ENCODE assay signal across 11 mouse cellular contexts in the genomic region with DNA sequence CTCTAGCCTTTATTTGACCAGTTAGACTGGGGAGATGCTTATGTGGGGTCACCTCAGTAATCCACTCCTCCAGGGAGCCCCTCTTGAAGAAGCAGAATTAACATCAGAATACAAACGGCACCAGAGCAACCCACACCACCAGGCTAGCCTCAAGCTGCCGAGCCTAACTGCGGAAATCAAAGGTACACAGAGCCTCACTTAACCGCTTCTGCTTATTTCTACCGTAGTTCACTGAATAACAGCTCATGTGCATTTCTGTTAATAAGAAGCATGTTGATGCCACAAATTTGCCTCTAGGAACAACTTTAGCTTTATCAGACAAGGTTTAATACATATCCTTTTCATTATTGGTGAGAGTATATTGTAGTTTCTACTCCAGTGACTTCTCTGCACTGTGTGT. TPM values are rescaled to one million over a fixed set of nuclear protein-coding genes. Genes with fewer than 3 reads are reported as not detected.
DNase-seq lines count a peak whose midpoint lies in the region; ATAC-seq lines count a peak whose summit lies in the region.
"Had no signal": no experiment of that assay in that cellular context is flagged by ENCODE, and none has a peak within 500 bp of the region (broad histone marks: within the 10 kb centered on the region; RNA-seq: fewer than 3 reads in every experiment).

No protein-coding gene starts in this region.

- no peak overlapping the region for H3K4me2 ChIP-seq in midbrain, embryonic 11.5 days
- no peak overlapping the region for H3K4me2 ChIP-seq in midbrain, embryonic 13.5 days (replicated peaks)
- H3K4me2 ChIP-seq in liver, embryonic 13.5 days: peak overlapping the region; percentile 52

- peak overlapping the region; percentile 22; the same call in 1 of the 2 replicates for H3K9ac ChIP-seq in midbrain, embryonic 11.5 days (ENCODE audit: low read length)
- H3K9ac ChIP-seq in midbrain, embryonic 13.5 days (replicated peaks): no peak overlapping the region
- H3K9ac ChIP-seq in liver, embryonic 13.5 days: peak overlapping the region; percentile 45; the same call in 1 of the 2 replicates

- WGBS in midbrain, embryonic 11.5 days: 8% methylated on average over 5 of the region's 5 CpGs
- 10% methylated on average over 5 of the region's 5 CpGs for WGBS in midbrain, embryonic 13.5 days
- WGBS in embryonic facial prominence, embryonic 10.5 days: 11% methylated on average over 5 of the region's 5 CpGs
- whole genome bisulfite sequencing in liver, embryonic 13.5 days (ENCODE audit: insufficient replicate concordance): 7% methylated on average over 5 of the region's 5 CpGs

- H3K27ac ChIP-seq in midbrain, embryonic 11.5 days (ENCODE audit: low read depth, low read length): no peak overlapping the region
- H3K27ac ChIP-seq in midbrain, embryonic 13.5 days: no peak overlapping the region
- peak overlapping the region; percentile 44 for H3K27ac ChIP-seq in embryonic facial prominence, embryonic 10.5 days (replicated peaks)
- no peak overlapping the region for H3K27ac ChIP-seq in liver, embryonic 13.5 days

- no peaks in the 10 kb centered on the region for H3K4me1 ChIP-seq in midbrain, embryonic 11.5 days (ENCODE audit: control insufficient read depth, insufficient read depth, low read length)
- peaks cover 6% of the 10 kb centered on the region; the same call in 1 of the 2 replicates for H3K4me1 ChIP-seq in midbrain, embryonic 13.5 days (replicated peaks)
- peaks cover 12% of the 10 kb centered on the region for H3K4me1 ChIP-seq in embryonic facial prominence, embryonic 10.5 days
- H3K4me1 ChIP-seq in liver, embryonic 13.5 days (replicated peaks): peaks cover 20% of the 10 kb centered on the region

- no peaks in the 10 kb centered on the region for H3K27me3 ChIP-seq in midbrain, embryonic 11.5 days (ENCODE audit: control insufficient read depth, insufficient read depth, low read length)
- H3K27me3 ChIP-seq in midbrain, embryonic 13.5 days: no peaks in the 10 kb centered on the region
- H3K27me3 ChIP-seq in embryonic facial prominence, embryonic 10.5 days (replicated peaks; ENCODE audit: low read depth, poor library complexity, severe bottlenecking): no peaks in the 10 kb centered on the region
- H3K27me3 ChIP-seq in liver, embryonic 13.5 days: no peaks in the 10 kb centered on the region

- H3K4me3 ChIP-seq in midbrain, embryonic 11.5 days (ENCODE audit: low read depth, low read length): no peak overlapping the region
- no peak overlapping the region for H3K4me3 ChIP-seq in midbrain, embryonic 13.5 days (replicated peaks)
- no peak overlapping the region for H3K4me3 ChIP-seq in embryonic facial prominence, embryonic 10.5 days
- no peak overlapping the region for H3K4me3 ChIP-seq in liver, embryonic 13.5 days (replicated peaks)
- H3K4me3 ChIP-seq: myocyte had no signal

- H3K9me3 ChIP-seq in midbrain, embryonic 11.5 days (ENCODE audit: control insufficient read depth, low read length): no peaks in the 10 kb centered on the region
- no peaks in the 10 kb centered on the region for H3K9me3 ChIP-seq in midbrain, embryonic 13.5 days
- H3K9me3 ChIP-seq in embryonic facial prominence, embryonic 10.5 days: no peaks in the 10 kb centered on the region
- no peaks in the 10 kb centered on the region for H3K9me3 ChIP-seq in liver, embryonic 13.5 days (replicated peaks)

- no peak for ATAC-seq in midbrain, embryonic 11.5 days (ENCODE audit: low FRiP score)
- no peak for ATAC-seq in midbrain, embryonic 13.5 days
- ATAC-seq in liver, embryonic 13.5 days (ENCODE audit: low read depth): no peak

- DNase-seq in midbrain, embryonic 11.5 days (ENCODE audit: low spot score, missing footprints): no peak
- no peak for DNase-seq in embryonic facial prominence, embryonic 10.5 days (ENCODE audit: low spot score)
- no peak for DNase-seq in liver, embryonic 13.5 days
- peak; percentile 47 for DNase-seq in thymus, postnatal 4 days
- no peak for DNase-seq in cerebellum, postnatal 4 days (ENCODE audit: low spot score in 2 of 2)
- DNase-seq in lung, postnatal 25 days (ENCODE audit: low spot score): no peak
- DNase-seq: cerebellum, adult 9-11 months; kidney, adult 8-10 months; right cerebral cortex, postnatal 14 days had no signal

- no peaks in the 10 kb centered on the region for H3K36me3 ChIP-seq in midbrain, embryonic 11.5 days (ENCODE audit: control insufficient read depth, insufficient read depth, low read length)
- H3K36me3 ChIP-seq in midbrain, embryonic 13.5 days: 0 out of 2 replicates have a peak, but pooled peaks cover 3% of the 10 kb centered on the region
- no peaks in the 10 kb centered on the region for H3K36me3 ChIP-seq in embryonic facial prominence, embryonic 10.5 days (replicated peaks)
- no peaks in the 10 kb centered on the region for H3K36me3 ChIP-seq in liver, embryonic 13.5 days

RNA-seq across cellular contexts. Expression of a gene that starts 32.6 kb away (rescaled TPM):
- polyA plus RNA-seq in midbrain, embryonic 11.5 days (2014; fragmentation: Nextera tagmentation; extraction: Ambion mirVana): 133 and 138 TPM in 2 replicates
- polyA plus RNA-seq in midbrain, embryonic 13.5 days (2015; fragmentation: Nextera tagmentation; extraction: Ambion mirVana): 120 and 126 TPM in 2 replicates
- polyA plus RNA-seq in embryonic facial prominence, embryonic 10.5 days (2016; fragmentation: Nextera tagmentation; extraction: Ambion mirVana): 80.3 and 84.7 TPM in 2 replicates
- 37.6 and 41.1 TPM in 2 replicates for polyA plus RNA-seq in liver, embryonic 13.5 days (2015; fragmentation: Nextera tagmentation; extraction: Ambion mirVana)
